Mouse (Mus musculus): ENCODE results near the gene Dagla.

DNA sequence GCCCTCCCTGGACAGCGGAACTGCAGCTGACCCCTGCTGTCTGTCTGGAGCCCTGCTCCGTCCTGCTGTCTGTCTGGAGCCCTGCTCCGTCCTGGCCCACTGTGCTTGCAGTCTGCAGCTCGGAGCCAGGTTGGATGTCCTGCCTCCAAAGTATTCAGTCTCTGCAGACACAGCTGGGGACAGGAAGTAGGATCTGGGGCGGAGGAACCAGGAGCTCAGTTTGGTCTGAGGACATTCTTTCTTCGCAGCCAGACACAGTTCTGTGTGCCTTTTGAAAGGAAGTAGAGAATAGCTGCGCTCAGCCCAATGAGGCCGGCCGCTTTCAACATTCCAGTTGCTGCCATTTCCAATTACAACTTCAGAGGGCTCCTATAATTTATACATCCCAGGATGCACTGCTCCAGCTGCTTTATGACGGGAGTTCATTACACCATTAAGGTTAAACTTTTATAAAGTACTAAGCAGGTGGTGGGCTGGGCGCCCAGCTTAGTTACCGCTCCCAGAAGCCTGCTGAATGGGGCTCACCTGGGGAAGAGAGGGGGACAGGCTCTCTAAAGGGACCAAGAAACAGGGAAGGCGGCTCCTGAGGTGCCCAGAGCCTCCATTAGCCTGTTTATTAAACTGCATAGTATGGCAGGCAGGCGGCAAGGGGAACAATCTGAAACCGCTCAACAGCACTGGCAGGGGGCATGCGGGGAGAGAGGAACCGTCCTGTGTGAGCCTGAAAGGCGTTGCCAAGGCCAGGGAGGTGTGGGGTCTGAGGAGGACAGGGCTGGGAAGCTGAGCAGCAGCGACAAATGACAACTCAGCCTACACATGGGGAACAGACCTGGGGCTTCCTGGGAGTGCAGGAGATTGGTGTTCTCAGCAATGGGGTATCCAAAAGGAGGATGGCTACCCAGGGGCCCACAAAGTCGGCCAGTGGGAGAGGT, 9.8 kb downstream of the Dagla start:
- TF ChIP-seq CTCF (IDR thresholded peaks at IDR 0.05; ENCODE audit: insufficient read depth, low read depth, low read length) (no peak), POLR2A (IDR thresholded peaks at IDR 0.05; ENCODE audit: insufficient read depth, low read depth, low read length) (no peak)

All from olfactory bulb, adult 2 months (tissue).